Mouse (Mus musculus): ENCODE measurements around the gene Mpv17.

DNA sequence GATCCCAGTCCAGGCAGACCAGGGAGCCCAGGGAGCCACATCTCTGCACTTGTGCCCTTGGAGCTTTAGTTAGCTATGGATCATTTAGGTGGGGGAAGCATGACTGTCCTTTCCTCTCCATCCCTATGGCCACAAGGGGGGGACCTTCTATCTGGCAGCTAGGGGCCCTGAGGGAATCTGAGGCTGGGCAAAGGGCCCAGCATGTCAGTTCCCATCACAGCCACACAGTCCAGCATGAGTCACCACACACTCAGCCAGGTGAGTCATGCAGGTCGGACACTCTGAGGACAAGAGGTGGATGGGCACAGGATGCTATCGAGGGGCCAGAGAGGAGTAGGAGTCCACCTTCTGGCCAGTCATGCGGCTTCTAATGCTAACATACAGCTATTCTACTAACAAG lies 2.3 kb downstream of the Mpv17 start:
- no peak for TF ChIP-seq CTCF (IDR thresholded peaks at IDR 0.05; ENCODE audit: borderline replicate concordance, control insufficient read depth, extremely low read depth, insufficient read depth, low read length, poor library complexity)
- TF ChIP-seq POLR2A (IDR thresholded peaks at IDR 0.05; ENCODE audit: control insufficient read depth, extremely low read depth, insufficient read depth, low read length, poor library complexity), result no peak
